Mouse (Mus musculus): ENCODE results near the gene Dlgap1.

The Dlgap1 gene

GRCm38 (mm10) chr17:70664484-70665040 lies 695.7 kb downstream of the Dlgap1 start:
- Histone ChIP-seq H3K4me3 (replicated peaks; ENCODE audit: low read length) (no peak overlapping the region), H3K36me3 (ENCODE audit: insufficient read depth, low read length) (no peaks in the 10 kb centered on the region), H3K9me3 (ENCODE audit: low read length) (no peaks in the 10 kb centered on the region), H3K27me3 (ENCODE audit: insufficient read depth, low read length) (peaks cover 12% of the 10 kb centered on the region; the same call in 1 of the 2 replicates), H3K4me1 (replicated peaks; ENCODE audit: low read depth, low read length) (no peaks in the 10 kb centered on the region; the same call in 1 of the 2 replicates)
- TF ChIP-seq CTCF (conservative IDR thresholded peaks at IDR 0.05; ENCODE audit: low read length) = no peak
- TF ChIP-seq POU5F1 (IDR thresholded peaks at IDR 0.05; ENCODE audit: borderline replicate concordance, low read length) = no peak
- no peak for TF ChIP-seq NANOG (IDR thresholded peaks at IDR 0.05; ENCODE audit: borderline replicate concordance, low read length)

- no peak overlapping the region for H3K4me3 ChIP-seq (replicated peaks; ENCODE audit: low read length)
- TF ChIP-seq POU5F1 (IDR thresholded peaks at IDR 0.05; ENCODE audit: borderline replicate concordance, low read length) (no peak), NANOG (IDR thresholded peaks at IDR 0.05; ENCODE audit: borderline replicate concordance, low read length) (no peak), CTCF (conservative IDR thresholded peaks at IDR 0.05; ENCODE audit: low read length) (no peak)
- peaks cover 3% of the 10 kb centered on the region; the same call in 1 of the 2 replicates for H3K27me3 ChIP-seq (ENCODE audit: insufficient read depth, low read length)
- peaks cover 24% of the 10 kb centered on the region for H3K4me1 ChIP-seq (replicated peaks; ENCODE audit: low read depth, low read length)
- no peaks in the 10 kb centered on the region for H3K36me3 ChIP-seq (ENCODE audit: insufficient read depth, low read length)
- H3K9me3 ChIP-seq (ENCODE audit: low read length) = no peaks in the 10 kb centered on the region
Measured at GRCm38 (mm10) chr17:70673985-70674384, 705.1 kb downstream of the Dlgap1 start.

GRCm38 (mm10) chr17:70676522-70676921 lies 707.6 kb downstream of the Dlgap1 start:
- Histone ChIP-seq H3K36me3 (ENCODE audit: insufficient read depth, low read length) (no peaks in the 10 kb centered on the region), H3K9me3 (ENCODE audit: low read length) (no peaks in the 10 kb centered on the region), H3K27me3 (ENCODE audit: insufficient read depth, low read length) (peaks cover 3% of the 10 kb centered on the region; the same call in 1 of the 2 replicates), H3K4me1 (replicated peaks; ENCODE audit: low read depth, low read length) (peaks cover 24% of the 10 kb centered on the region), H3K4me3 (replicated peaks; ENCODE audit: low read length) (no peak overlapping the region)
- no peak for TF ChIP-seq NANOG (IDR thresholded peaks at IDR 0.05; ENCODE audit: borderline replicate concordance, low read length)
- TF ChIP-seq POU5F1 (IDR thresholded peaks at IDR 0.05; ENCODE audit: borderline replicate concordance, low read length) = no peak
- TF ChIP-seq CTCF (conservative IDR thresholded peaks at IDR 0.05; ENCODE audit: low read length) = no peak

GRCm38 (mm10) chr17:70683561-70684167 lies 714.8 kb downstream of the Dlgap1 start:
- H3K27me3 ChIP-seq (ENCODE audit: insufficient read depth, low read length) = peaks cover 8% of the 10 kb centered on the region; the same call in 1 of the 2 replicates
- peak; percentile 55 for TF ChIP-seq CTCF (conservative IDR thresholded peaks at IDR 0.05; ENCODE audit: low read length)
- no peak for TF ChIP-seq NANOG (IDR thresholded peaks at IDR 0.05; ENCODE audit: borderline replicate concordance, low read length)
- TF ChIP-seq POU5F1 (IDR thresholded peaks at IDR 0.05; ENCODE audit: borderline replicate concordance, low read length) = no peak

GRCm38 (mm10) chr17:70690174-70690573 lies 721.3 kb downstream of the Dlgap1 start:
- H3K9me3 ChIP-seq (ENCODE audit: low read length) = no peaks in the 10 kb centered on the region
- H3K36me3 ChIP-seq (ENCODE audit: insufficient read depth, low read length) = no peaks in the 10 kb centered on the region
- H3K27me3 ChIP-seq (ENCODE audit: insufficient read depth, low read length) = peaks cover 12% of the 10 kb centered on the region
- H3K4me1 ChIP-seq (replicated peaks; ENCODE audit: low read depth, low read length) = no peaks in the 10 kb centered on the region
- no peak for TF ChIP-seq CTCF (conservative IDR thresholded peaks at IDR 0.05; ENCODE audit: low read length)
- TF ChIP-seq NANOG (IDR thresholded peaks at IDR 0.05; ENCODE audit: borderline replicate concordance, low read length) = no peak
- no peak for TF ChIP-seq POU5F1 (IDR thresholded peaks at IDR 0.05; ENCODE audit: borderline replicate concordance, low read length)
- no peak overlapping the region for H3K4me3 ChIP-seq (replicated peaks; ENCODE audit: low read length)

More at GRCm38 (mm10) chr17:70683561-70684167, 714.8 kb downstream of the Dlgap1 start:
- no peak overlapping the region for H3K4me3 ChIP-seq (replicated peaks; ENCODE audit: low read length)
- H3K9me3 ChIP-seq (ENCODE audit: low read length) = no peaks in the 10 kb centered on the region
- H3K4me1 ChIP-seq (replicated peaks; ENCODE audit: low read depth, low read length) = peaks cover 3% of the 10 kb centered on the region; the same call in 1 of the 2 replicates
- no peaks in the 10 kb centered on the region for H3K36me3 ChIP-seq (ENCODE audit: insufficient read depth, low read length)

GRCm38 (mm10) chr17:70690598-70690997 lies 721.7 kb downstream of the Dlgap1 start:
- H3K4me1 ChIP-seq (replicated peaks; ENCODE audit: low read depth, low read length) = no peaks in the 10 kb centered on the region
- H3K36me3 ChIP-seq (ENCODE audit: insufficient read depth, low read length) = no peaks in the 10 kb centered on the region
- H3K4me3 ChIP-seq (replicated peaks; ENCODE audit: low read length) = no peak overlapping the region
- no peaks in the 10 kb centered on the region for H3K9me3 ChIP-seq (ENCODE audit: low read length)
- H3K27me3 ChIP-seq (ENCODE audit: insufficient read depth, low read length) = peaks cover 8% of the 10 kb centered on the region
- TF ChIP-seq CTCF (conservative IDR thresholded peaks at IDR 0.05; ENCODE audit: low read length) (no peak), POU5F1 (IDR thresholded peaks at IDR 0.05; ENCODE audit: borderline replicate concordance, low read length) (no peak), NANOG (IDR thresholded peaks at IDR 0.05; ENCODE audit: borderline replicate concordance, low read length) (no peak)

- Histone ChIP-seq H3K4me1 (replicated peaks; ENCODE audit: low read depth, low read length) (peaks cover 14% of the 10 kb centered on the region), H3K9me3 (ENCODE audit: low read length) (no peaks in the 10 kb centered on the region), H3K27me3 (ENCODE audit: insufficient read depth, low read length) (peaks cover 41% of the 10 kb centered on the region), H3K4me3 (replicated peaks; ENCODE audit: low read length) (peak overlapping the region; percentile 73), H3K36me3 (ENCODE audit: insufficient read depth, low read length) (no peaks in the 10 kb centered on the region)
- peak; percentile 87 for TF ChIP-seq CTCF (conservative IDR thresholded peaks at IDR 0.05; ENCODE audit: low read length)
- TF ChIP-seq NANOG (IDR thresholded peaks at IDR 0.05; ENCODE audit: borderline replicate concordance, low read length) = no peak
- no peak for TF ChIP-seq POU5F1 (IDR thresholded peaks at IDR 0.05; ENCODE audit: borderline replicate concordance, low read length)
Measured at GRCm38 (mm10) chr17:70706976-70707818, 738.3 kb downstream of the Dlgap1 start.

- no peak for TF ChIP-seq NANOG (IDR thresholded peaks at IDR 0.05; ENCODE audit: borderline replicate concordance, low read length)
- TF ChIP-seq POU5F1 (IDR thresholded peaks at IDR 0.05; ENCODE audit: borderline replicate concordance, low read length) = no peak
- no peak for TF ChIP-seq CTCF (conservative IDR thresholded peaks at IDR 0.05; ENCODE audit: low read length)
- Histone ChIP-seq H3K27me3 (ENCODE audit: insufficient read depth, low read length) (peaks cover 41% of the 10 kb centered on the region), H3K9me3 (ENCODE audit: low read length) (no peaks in the 10 kb centered on the region), H3K4me1 (replicated peaks; ENCODE audit: low read depth, low read length) (peaks cover 14% of the 10 kb centered on the region), H3K4me3 (replicated peaks; ENCODE audit: low read length) (peak overlapping the region; percentile 73), H3K36me3 (ENCODE audit: insufficient read depth, low read length) (no peaks in the 10 kb centered on the region)
Measured at GRCm38 (mm10) chr17:70707819-70708140, 738.9 kb downstream of the Dlgap1 start.
